32 mouse cellular contexts compared by ENCODE assay signal in the genomic region with DNA sequence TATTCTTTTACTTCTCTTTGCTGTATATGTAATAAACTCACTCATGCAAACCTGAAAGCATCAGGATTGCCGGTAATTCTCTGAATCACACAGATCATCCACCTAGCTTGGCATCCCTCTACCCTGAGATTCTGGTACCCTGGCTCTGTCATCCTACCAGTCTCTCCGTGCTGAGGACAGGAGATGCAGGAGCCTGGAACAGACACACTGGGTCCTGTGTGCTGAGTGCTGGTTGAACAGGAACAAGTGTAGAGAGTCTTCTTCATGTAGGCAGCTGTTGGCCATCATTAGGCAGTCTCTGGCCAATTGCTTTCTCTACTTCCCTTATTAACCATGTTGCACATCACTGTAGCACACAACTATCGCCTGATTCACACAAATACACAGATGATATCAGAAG.
"Had no signal": no experiment of that assay in that cellular context is flagged by ENCODE, and none has a peak within 500 bp of the region (broad histone marks: within the 10 kb centered on the region; RNA-seq: fewer than 3 reads in every experiment).

No protein-coding gene starts in this region.

- H3K4me2 ChIP-seq: heart, embryonic 11.5 days; heart, embryonic 12.5 days; heart, embryonic 13.5 days; heart, embryonic 15.5 days; hindbrain, embryonic 12.5 days; hindbrain, embryonic 13.5 days; hindbrain, embryonic 14.5 days; hindbrain, embryonic 15.5 days; intestine, embryonic 15.5 days; kidney, embryonic 15.5 days had no signal

- H3K27ac ChIP-seq: heart, embryonic 13.5 days; heart, embryonic 15.5 days; hindbrain, embryonic 12.5 days; hindbrain, embryonic 13.5 days; hindbrain, embryonic 14.5 days; hindbrain, embryonic 15.5 days; hindbrain, postnatal 0 days; intestine, embryonic 15.5 days; kidney, embryonic 15.5 days; kidney, postnatal 0 days; layer of hippocampus, adult 2 months; left cerebral cortex, adult 2 months had no signal

- H3K9me3 ChIP-seq: heart, embryonic 12.5 days; heart, embryonic 13.5 days; heart, embryonic 15.5 days; hindbrain, embryonic 12.5 days; hindbrain, embryonic 13.5 days; hindbrain, embryonic 15.5 days; intestine, embryonic 15.5 days; kidney, embryonic 15.5 days had no signal

- H3K36me3 ChIP-seq: heart, embryonic 12.5 days; heart, embryonic 13.5 days; heart, embryonic 15.5 days; hindbrain, embryonic 12.5 days; hindbrain, embryonic 13.5 days; hindbrain, embryonic 15.5 days; intestine, embryonic 15.5 days; kidney, embryonic 15.5 days had no signal

- H3K4me1 ChIP-seq: heart, embryonic 12.5 days; heart, embryonic 13.5 days; heart, embryonic 15.5 days; hindbrain, embryonic 12.5 days; hindbrain, embryonic 13.5 days; hindbrain, embryonic 15.5 days; intestine, embryonic 15.5 days; kidney, embryonic 15.5 days had no signal

- ATAC-seq: hindbrain, embryonic 16.5 days; hindbrain, postnatal 0 days; inflammation-experienced regulatory T-cells, adult 6 months; intestine, embryonic 15.5 days; intestine, embryonic 16.5 days; intestine, postnatal 0 days had no signal

- DNase-seq: heart, postnatal 10 days; heart, postnatal 36 days; kidney, adult 11 months; kidney, adult 18-20 months; kidney, adult 2 months; kidney, adult 8-10 months; kidney, adult 9 months; kidney, postnatal 10 days; kidney, postnatal 14 days; kidney, postnatal 25 days; kidney, postnatal 36 days; kidney, postnatal 4 days; layer of hippocampus, adult 9-11 months; layer of hippocampus, postnatal 36 days had no signal

- H3K9ac ChIP-seq: heart, embryonic 12.5 days; heart, embryonic 13.5 days; heart, embryonic 15.5 days; hindbrain, embryonic 12.5 days; hindbrain, embryonic 13.5 days; hindbrain, embryonic 14.5 days; hindbrain, embryonic 15.5 days; intestine, embryonic 15.5 days; kidney, embryonic 15.5 days had no signal

- H3K4me3 ChIP-seq: heart, embryonic 12.5 days; heart, embryonic 13.5 days; heart, embryonic 15.5 days; hindbrain, embryonic 12.5 days; hindbrain, embryonic 13.5 days; hindbrain, embryonic 15.5 days; intestine, embryonic 15.5 days; kidney, embryonic 15.5 days; layer of hippocampus, adult 2 months; left cerebral cortex, adult 2 months had no signal

- H3K27me3 ChIP-seq: heart, embryonic 12.5 days; heart, embryonic 13.5 days; heart, embryonic 15.5 days; hindbrain, embryonic 12.5 days; hindbrain, embryonic 13.5 days; hindbrain, embryonic 15.5 days; intestine, embryonic 15.5 days; kidney, embryonic 15.5 days had no signal
